Mouse (Mus musculus) forebrain, embryonic 16.5 days (tissue): Measurements from ENCODE around the gene Mgst1. TPM values are rescaled to one million over a fixed set of nuclear protein-coding genes. Genes with fewer than 3 reads are reported as not detected.

Source experiments
- ATAC-seq: fragments of 200-750 bp; cut with Nextera tagmentation; 2 replicates; pipeline ENCODE4 v1.8.0; 2017; ENCODE audit warnings: mild to moderate bottlenecking, moderate library complexity
- H3K27ac ChIP-seq: fragments of 300-500 bp; sonication (generic); 2 replicates; pipeline ENCODE4 v1.5.1; 2014; ENCODE audit warnings: low read length, control low read depth
- H3K27me3 ChIP-seq: fragments of 300-500 bp; sonication (generic); replicated peaks from 2 replicates; pipeline ENCODE4 v1.6.1; 2014; ENCODE audit warnings: low read length; ENCODE audit not compliant: control insufficient read depth, insufficient read depth
- H3K36me3 ChIP-seq: fragments of 300-500 bp; sonication (generic); 2 replicates; pipeline ENCODE4 v1.6.1; 2014; ENCODE audit not compliant: control insufficient read depth, insufficient read depth
- H3K4me1 ChIP-seq: fragments of 300-500 bp; sonication (generic); replicated peaks from 2 replicates; pipeline ENCODE4 v1.6.1; 2014; ENCODE audit warnings: low read length; ENCODE audit not compliant: control insufficient read depth, insufficient read depth
- H3K4me2 ChIP-seq: fragments of 300-500 bp; sonication (generic); 2 replicates; pipeline ENCODE4 v1.6.1; 2014; ENCODE audit warnings: mild to moderate bottlenecking, low read length, control low read depth
- H3K4me3 ChIP-seq: fragments of 300-500 bp; sonication (generic); replicated peaks from 2 replicates; pipeline ENCODE4 v1.5.1; 2014; ENCODE audit warnings: mild to moderate bottlenecking, low read length, control low read depth
- H3K9ac ChIP-seq: fragments of 300-500 bp; sonication (generic); replicated peaks from 2 replicates; pipeline ENCODE4 v1.6.1; 2014; ENCODE audit warnings: low read depth, low read length, control low read depth
- H3K9me3 ChIP-seq: fragments of 300-500 bp; sonication (generic); 2 replicates; pipeline ENCODE4 v1.6.1; 2016; ENCODE audit warnings: low read length; ENCODE audit not compliant: control insufficient read depth
- WGBS: fragments of 180-500 bp; shearing (Covaris S2); extraction: QIAGEN DNeasy Blood & Tissue Kit; methylation state at CpG from one replicate; pipeline ENCODE4 v1.1.7; 2014; 5-methylcytosine and 5-hydroxymethylcytosine counted together
- polyA plus RNA-seq: library from polyadenylated mRNA; unstranded; fragments of >200 nt; fragmentation: Nextera tagmentation; extraction: Ambion mirVana; gene quantifications from 2 replicates; pipeline ENCODE4 v1.2.1, GENCODE M21; 2015

The Mgst1 gene
- 29.0 and 29.2 TPM in 2 replicates for polyA plus RNA-seq

DNA sequence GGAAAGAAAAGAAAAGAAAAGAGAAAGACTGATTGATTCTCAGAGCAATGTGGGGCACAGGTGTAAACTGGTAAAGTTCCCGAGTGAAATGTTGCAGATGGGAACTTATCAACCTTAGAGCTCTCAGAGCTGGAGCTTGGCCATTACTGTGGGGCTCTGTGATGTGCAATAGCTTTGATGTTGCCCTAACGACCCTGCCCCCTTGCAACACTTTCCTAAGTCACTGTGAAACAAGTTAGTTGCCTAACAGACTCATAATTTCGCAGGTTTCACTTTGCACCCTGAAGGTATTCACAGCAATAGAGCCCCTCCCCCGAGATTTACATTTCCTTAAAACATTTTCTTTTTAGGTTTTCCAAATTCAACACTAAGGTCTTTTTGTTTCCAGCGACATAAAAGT lies at the start of gene Mgst1:
Mgst1 (plus strand) TSS at position 387 of the 400 bp plus-strand sequence.
- Histone ChIP-seq H3K4me2 (peak within 1 kb of the TSS; percentile 69), H3K27ac (no peak within 1 kb of the TSS), H3K27me3 (no peaks in the 10 kb centered on the region), H3K9me3 (no peaks in the 10 kb centered on the region), H3K9ac (peak within 1 kb of the TSS; percentile 57), H3K36me3 (no peaks in the 10 kb centered on the region), H3K4me1 (peaks cover 8% of the 10 kb centered on the region), H3K4me3 (peak within 1 kb of the TSS; percentile 46)
- ATAC-seq: peak; percentile 42
- 0% methylated on average over 5 of the region's 5 CpGs for WGBS

DNA sequence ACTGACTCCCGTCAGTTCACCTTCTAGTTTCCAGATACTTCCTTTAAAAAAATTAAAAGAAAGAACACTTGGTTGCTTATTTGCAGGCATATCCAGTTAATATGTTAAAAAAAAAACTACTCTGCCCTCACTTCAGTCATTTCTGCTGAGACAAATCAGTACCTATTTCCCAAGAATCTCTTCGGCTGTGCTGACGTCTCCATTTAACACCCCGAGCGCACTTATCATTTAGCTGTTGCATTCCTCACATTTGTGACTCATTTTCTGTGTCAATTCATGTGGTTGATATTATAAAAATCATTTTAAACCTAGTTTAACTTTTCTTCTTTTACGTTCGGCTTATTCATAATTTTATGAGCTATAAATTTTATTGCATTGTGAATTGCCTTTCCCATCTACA lies 47.7 kb upstream of the Mgst1 start:
- no peak for ATAC-seq
- Histone ChIP-seq H3K9ac (no peak overlapping the region), H3K4me1 (no peaks in the 10 kb centered on the region), H3K27ac (no peak overlapping the region), H3K36me3 (no peaks in the 10 kb centered on the region), H3K27me3 (no peaks in the 10 kb centered on the region), H3K4me3 (no peak overlapping the region), H3K4me2 (no peak overlapping the region), H3K9me3 (no peaks in the 10 kb centered on the region)
- 90% methylated on average over 7 of the region's 7 CpGs for WGBS

DNA sequence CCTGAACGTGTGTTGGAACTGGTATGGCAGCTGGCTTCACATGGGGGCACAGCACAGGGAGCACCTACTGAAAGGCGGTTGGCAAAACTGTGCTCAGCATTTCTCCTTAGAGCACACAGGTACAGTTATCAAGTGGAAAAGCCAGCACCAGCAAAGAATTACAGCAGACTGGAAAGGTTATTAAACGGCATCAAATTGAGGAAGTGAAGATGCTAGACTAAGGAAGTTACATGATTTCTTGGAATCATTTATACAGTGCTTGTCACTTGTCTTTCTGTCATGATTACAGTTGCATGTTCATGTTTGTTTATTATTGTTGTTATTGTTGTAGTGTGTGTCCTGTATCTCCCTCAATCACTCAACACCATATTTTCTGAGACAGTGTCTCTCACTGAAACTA lies 45.1 kb upstream of the Mgst1 start:
- 94% methylated on average over 3 of the region's 3 CpGs for WGBS
- ATAC-seq: no peak
- Histone ChIP-seq H3K27me3 (no peaks in the 10 kb centered on the region), H3K4me1 (no peaks in the 10 kb centered on the region), H3K27ac (no peak overlapping the region), H3K9ac (no peak overlapping the region), H3K36me3 (no peaks in the 10 kb centered on the region), H3K4me2 (no peak overlapping the region), H3K9me3 (no peaks in the 10 kb centered on the region), H3K4me3 (no peak overlapping the region)

DNA sequence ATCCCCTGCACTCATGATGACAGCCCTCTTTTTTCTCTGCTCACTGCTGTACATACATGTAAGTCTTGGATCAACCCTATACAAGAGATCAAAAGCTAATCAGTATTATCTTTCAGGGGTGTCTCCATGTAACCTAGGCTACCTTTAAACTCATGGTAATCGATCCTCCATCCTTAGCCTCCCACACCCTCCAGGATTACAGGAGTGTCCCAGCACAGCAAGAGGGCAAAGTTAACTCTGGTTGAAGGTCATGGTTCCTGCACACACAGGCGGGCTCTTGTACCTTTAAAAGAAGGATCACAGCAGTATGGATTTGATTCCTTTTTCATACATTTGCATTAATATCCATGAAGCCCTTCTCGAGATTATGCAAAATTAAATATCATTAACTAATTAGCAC lies 40.5 kb upstream of the Mgst1 start:
- WGBS: 76% methylated on average over 3 of the region's 3 CpGs
- Histone ChIP-seq H3K9me3 (no peaks in the 10 kb centered on the region), H3K4me1 (no peaks in the 10 kb centered on the region), H3K4me2 (no peak overlapping the region), H3K9ac (no peak overlapping the region), H3K27me3 (no peaks in the 10 kb centered on the region), H3K4me3 (no peak overlapping the region), H3K36me3 (no peaks in the 10 kb centered on the region), H3K27ac (no peak overlapping the region)
- ATAC-seq: no peak

DNA sequence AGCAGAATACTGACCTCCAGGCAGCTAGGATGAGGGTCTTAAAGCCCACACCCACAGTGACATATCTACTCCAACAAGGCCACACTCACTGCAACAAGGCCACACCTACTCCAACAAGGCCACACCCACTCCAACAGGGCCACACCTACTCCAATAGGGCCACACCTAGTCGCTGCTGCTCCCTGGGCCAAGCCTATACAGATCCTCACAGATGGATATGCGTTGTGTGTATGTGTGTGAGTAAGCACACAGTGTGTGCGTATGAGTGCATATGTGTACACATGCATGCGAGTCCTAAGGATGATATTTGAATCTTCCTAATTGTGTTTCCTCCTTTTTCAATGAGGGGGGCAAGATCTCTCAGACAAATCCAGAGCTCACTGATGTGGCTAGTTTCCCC lies 38.3 kb upstream of the Mgst1 start:
- H3K27me3 ChIP-seq: no peaks in the 10 kb centered on the region
- no peak overlapping the region for H3K27ac ChIP-seq
- no peak for ATAC-seq
- no peak overlapping the region for H3K4me3 ChIP-seq
- no peaks in the 10 kb centered on the region for H3K36me3 ChIP-seq
- H3K4me1 ChIP-seq: no peaks in the 10 kb centered on the region
- no peak overlapping the region for H3K4me2 ChIP-seq
- WGBS: 85% methylated on average over 4 of the region's 4 CpGs
- no peak overlapping the region for H3K9ac ChIP-seq
- H3K9me3 ChIP-seq: no peaks in the 10 kb centered on the region

DNA sequence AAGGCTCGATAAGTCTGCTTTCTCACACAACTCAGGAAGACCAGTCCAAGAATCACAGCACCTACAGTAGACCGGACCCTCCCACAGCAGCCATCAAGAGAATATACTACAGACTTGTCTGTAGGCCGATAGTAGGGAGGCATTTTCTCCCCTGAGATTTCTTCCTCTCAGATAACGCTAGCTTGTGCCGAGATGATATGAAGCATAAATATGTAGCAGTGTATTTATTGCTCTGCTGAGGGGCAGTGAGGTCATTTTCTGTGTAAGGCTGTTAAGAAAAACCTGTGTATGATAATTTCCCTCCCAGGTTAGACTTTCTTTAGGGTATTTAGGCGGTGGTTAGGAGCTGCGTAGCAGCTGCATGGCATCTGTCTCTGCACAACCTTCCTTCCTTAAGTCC lies 37.2 kb upstream of the Mgst1 start:
- no peaks in the 10 kb centered on the region for H3K4me1 ChIP-seq
- H3K9me3 ChIP-seq: no peaks in the 10 kb centered on the region
- ATAC-seq: no peak
- no peak overlapping the region for H3K27ac ChIP-seq
- 92% methylated on average over 7 of the region's 7 CpGs for WGBS
- no peak overlapping the region for H3K4me3 ChIP-seq
- no peaks in the 10 kb centered on the region for H3K27me3 ChIP-seq
- H3K9ac ChIP-seq: no peak overlapping the region
- H3K4me2 ChIP-seq: no peak overlapping the region
- no peaks in the 10 kb centered on the region for H3K36me3 ChIP-seq

DNA sequence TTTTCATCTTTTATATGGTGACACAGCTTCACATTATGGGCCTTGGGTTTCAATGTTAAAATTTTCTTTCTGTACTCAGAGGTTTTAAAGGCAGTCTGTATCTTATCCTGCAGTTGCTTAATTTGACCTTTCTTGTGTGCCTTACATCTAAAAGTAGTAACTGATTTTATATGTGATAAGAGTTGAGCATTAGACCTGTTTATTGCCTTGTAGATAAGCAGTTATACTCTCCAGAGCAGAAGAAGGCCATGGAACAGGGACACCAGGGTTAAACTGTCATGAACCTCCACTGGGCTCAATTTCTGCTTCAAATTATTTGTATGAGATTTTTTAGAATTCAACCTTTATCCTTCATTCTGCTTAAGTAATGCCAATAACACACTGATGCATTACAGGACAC lies 35.6 kb upstream of the Mgst1 start:
- no peaks in the 10 kb centered on the region for H3K36me3 ChIP-seq
- no peak overlapping the region for H3K27ac ChIP-seq
- H3K4me2 ChIP-seq: no peak overlapping the region
- no peaks in the 10 kb centered on the region for H3K9me3 ChIP-seq
- H3K4me3 ChIP-seq: no peak overlapping the region
- no peak overlapping the region for H3K9ac ChIP-seq
- no peak for ATAC-seq
- no peaks in the 10 kb centered on the region for H3K4me1 ChIP-seq
- no peaks in the 10 kb centered on the region for H3K27me3 ChIP-seq

DNA sequence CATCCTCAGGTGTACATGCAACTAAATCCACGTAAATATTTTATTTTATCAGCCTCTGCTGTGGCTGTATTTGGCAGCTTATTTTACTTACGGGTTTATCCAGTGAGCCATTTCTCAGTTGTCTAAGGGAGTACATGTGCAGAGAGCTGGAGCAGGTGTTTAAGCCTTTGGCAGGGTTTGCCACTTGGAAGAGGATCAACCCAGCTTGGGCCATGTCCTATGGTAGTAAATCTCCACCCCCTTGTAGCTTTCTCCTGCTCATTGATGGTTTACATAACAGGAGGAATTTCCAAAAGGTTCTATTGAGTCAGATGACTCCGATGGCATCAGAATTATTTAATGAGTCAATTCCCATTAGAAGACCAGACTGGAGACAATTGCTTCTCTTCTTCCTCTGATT lies 22.6 kb upstream of the Mgst1 start:
- no peak for ATAC-seq
- 72% methylated on average over 3 of the region's 3 CpGs for WGBS

DNA sequence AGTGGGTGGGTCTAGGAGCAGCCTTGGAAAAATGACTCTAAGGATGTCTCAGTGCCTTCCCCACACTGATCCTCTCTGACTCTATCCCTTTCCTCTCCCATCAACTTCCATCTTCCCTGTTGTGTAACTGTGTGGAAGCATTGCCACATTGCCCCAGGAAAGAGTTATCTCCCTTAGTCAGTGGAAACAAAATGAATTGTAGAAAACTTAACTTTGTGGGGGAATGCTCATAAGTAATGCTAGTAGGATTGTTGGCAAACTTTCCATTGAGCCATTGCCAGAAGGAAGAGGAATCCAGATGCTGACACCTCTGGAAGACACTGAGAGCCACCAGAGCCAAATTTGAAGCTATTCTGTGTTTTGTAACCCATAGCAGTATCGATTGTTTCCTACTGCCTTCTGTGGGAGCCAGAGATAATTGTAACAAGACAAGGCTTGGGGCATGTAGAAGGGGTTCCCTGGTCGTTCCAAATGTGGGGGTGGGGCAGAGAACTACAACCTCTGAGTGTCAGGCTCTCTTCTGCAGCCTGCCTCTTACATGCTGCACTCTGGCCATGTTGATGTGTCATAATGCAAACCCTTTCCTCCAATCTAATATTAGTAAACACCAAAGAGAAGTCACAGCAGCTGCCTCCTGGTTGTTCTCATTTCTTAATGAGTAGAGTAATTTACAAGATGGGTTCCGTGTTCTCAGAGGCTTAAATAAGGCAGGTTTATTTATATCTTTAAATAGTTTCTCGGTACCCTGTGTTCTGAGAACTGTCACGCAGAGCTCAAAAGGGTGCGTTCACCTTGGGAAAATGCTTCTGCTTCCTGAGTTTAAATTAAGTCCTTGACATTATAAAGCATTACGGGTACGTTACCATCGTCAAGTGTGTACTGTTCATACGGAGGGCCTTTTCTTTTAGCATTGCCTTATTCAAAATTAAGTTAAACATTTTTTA lies 11.5 kb upstream of the Mgst1 start:
- no peak overlapping the region for H3K4me2 ChIP-seq
- H3K4me3 ChIP-seq: no peak overlapping the region
- H3K4me1 ChIP-seq: no peaks in the 10 kb centered on the region
- no peak overlapping the region for H3K9ac ChIP-seq
- no peaks in the 10 kb centered on the region for H3K36me3 ChIP-seq
- H3K27ac ChIP-seq: no peak overlapping the region
- WGBS: 79% methylated on average over 10 of the region's 10 CpGs
- H3K27me3 ChIP-seq: no peaks in the 10 kb centered on the region
- no peaks in the 10 kb centered on the region for H3K9me3 ChIP-seq
- ATAC-seq: no peak

More for the DNA sequence above, 22.6 kb upstream of the Mgst1 start:
- Histone ChIP-seq H3K9me3 (no peaks in the 10 kb centered on the region), H3K27me3 (no peaks in the 10 kb centered on the region), H3K36me3 (no peaks in the 10 kb centered on the region), H3K4me3 (no peak overlapping the region), H3K4me1 (no peaks in the 10 kb centered on the region), H3K27ac (no peak overlapping the region), H3K9ac (no peak overlapping the region), H3K4me2 (no peak overlapping the region)
